Mouse (Mus musculus) ES-E14 (cell line): ENCODE results near the gene Klk6.

ENCODE experiments used
- HCFC1 ChIP-seq: IDR thresholded peaks from 2 replicates; pipeline ENCODE4 v1.6.1; 2012; ENCODE audit warnings: low read length, inconsistent platforms, borderline replicate concordance; ENCODE audit not compliant: insufficient read depth
- MAFK ChIP-seq: IDR thresholded peaks from 2 replicates; pipeline ENCODE4 v1.6.1; 2014; ENCODE audit warnings: mild to moderate bottlenecking, low read depth, low read length, inconsistent platforms; ENCODE audit not compliant: insufficient read depth
- ZC3H11A ChIP-seq: IDR thresholded peaks from 2 replicates; pipeline ENCODE4 v1.6.1; 2012; ENCODE audit warnings: low read depth, mild to moderate bottlenecking, inconsistent platforms, low read length, borderline replicate concordance
- ZNF384 ChIP-seq: IDR thresholded peaks from 2 replicates; pipeline ENCODE4 v1.6.1; 2012; ENCODE audit warnings: low read depth, low read length, inconsistent platforms

DNA sequence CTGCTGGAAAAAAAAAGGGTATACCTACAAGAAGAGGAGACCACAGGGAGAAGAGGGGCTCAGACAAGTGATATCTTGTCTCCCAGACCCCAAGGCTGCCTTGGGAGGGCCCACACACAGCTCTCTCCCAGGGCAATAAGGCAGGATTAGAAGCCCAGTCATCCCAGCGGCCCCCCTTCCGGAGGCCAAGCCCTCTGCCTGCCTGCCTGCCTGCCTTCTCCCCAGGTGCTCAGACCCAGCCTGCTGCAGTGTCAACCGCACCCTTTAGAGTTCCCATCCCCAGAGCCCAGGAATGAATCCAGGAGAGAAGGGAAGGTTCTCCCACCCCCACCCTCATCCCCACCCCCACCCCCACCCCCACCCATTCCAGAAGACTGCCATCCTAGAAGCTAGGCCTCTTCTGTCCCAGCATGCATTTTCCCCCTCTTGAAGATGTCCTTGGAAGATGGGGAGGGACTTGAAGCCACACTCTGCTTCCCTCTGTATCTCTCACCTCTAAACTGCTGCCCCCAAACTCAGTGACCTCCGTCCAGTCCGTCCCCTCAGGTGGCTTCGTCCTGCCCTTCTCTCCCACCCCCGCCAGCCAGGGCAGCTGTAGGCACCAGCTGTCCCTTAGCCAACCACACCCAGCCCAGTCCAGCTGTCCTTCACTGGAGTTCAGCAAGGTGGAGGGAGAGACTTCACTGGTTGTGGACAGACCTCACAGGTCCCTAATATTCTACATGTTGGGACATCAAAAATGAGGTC, 48.8 kb upstream of the Klk6 start:
- TF ChIP-seq ZC3H11A (no peak), HCFC1 (no peak), ZNF384 (no peak), MAFK (no peak)
